Mouse (Mus musculus): Measurements from ENCODE around the gene S100a10.

- TF ChIP-seq POLR2A (IDR thresholded peaks at IDR 0.05; ENCODE audit: low read depth, low read length) (no peak), CTCF (IDR thresholded peaks at IDR 0.05; ENCODE audit: borderline replicate concordance, insufficient read depth, low read length) (no peak)
These were observed 35.0 kb upstream of the S100a10 start for GRCm38 (mm10) chr3:93519856-93520329.
